Mouse (Mus musculus) megakaryocyte, embryonic 14.5 days (primary cell): ENCODE results near the gene Nav3.
"Not testable (repeated sequence)": the region's sequence is repeated elsewhere in the genome, so short reads cannot be mapped to it uniquely, and the experiment has no call there.

Experiments used
- FLI1 ChIP-seq: IDR thresholded peaks from 2 replicates; pipeline ENCODE4 v1.6.1; 2012; ENCODE audit warnings: low read length, inconsistent platforms, mixed read lengths
- GATA1 ChIP-seq: IDR thresholded peaks from 3 replicates; pipeline ENCODE4 v1.6.1; 2012; ENCODE audit warnings: mixed read lengths, low read length, inconsistent platforms, borderline replicate concordance

- not testable (repeated sequence) for TF ChIP-seq GATA1, FLI1
These were observed 431.1 kb downstream of the Nav3 start for GRCm38 (mm10) chr10:110024897-110025296.
